Mouse (Mus musculus): Measurements from ENCODE around the gene Braf. TPM values are rescaled to one million over a fixed set of nuclear protein-coding genes. Genes with fewer than 3 reads are reported as not detected.
A peak's percentile ranks its signal among the peaks of the same experiment; 100 is the strongest.

Gene Braf
- polyA plus RNA-seq, 1 experiment from 2014 or later = 18.9 TPM

DNA sequence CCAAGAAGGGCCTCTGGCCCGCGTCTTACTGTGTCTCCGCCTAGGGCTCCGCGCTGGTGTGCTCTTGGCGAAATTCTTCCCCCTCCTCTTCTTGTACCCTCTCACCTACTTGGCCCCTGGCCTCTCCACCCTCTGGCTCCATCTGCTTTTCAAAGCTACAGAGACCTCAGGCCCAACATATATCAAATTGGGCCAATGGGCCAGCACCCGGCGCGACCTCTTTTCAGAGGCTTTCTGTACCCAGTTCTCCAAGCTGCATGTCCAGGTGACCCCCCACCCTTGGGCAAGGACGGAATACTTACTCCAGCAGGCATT is 150.8 kb downstream of the Braf start:
- H3K27ac ChIP-seq = peak overlapping the region; percentile 93

DNA sequence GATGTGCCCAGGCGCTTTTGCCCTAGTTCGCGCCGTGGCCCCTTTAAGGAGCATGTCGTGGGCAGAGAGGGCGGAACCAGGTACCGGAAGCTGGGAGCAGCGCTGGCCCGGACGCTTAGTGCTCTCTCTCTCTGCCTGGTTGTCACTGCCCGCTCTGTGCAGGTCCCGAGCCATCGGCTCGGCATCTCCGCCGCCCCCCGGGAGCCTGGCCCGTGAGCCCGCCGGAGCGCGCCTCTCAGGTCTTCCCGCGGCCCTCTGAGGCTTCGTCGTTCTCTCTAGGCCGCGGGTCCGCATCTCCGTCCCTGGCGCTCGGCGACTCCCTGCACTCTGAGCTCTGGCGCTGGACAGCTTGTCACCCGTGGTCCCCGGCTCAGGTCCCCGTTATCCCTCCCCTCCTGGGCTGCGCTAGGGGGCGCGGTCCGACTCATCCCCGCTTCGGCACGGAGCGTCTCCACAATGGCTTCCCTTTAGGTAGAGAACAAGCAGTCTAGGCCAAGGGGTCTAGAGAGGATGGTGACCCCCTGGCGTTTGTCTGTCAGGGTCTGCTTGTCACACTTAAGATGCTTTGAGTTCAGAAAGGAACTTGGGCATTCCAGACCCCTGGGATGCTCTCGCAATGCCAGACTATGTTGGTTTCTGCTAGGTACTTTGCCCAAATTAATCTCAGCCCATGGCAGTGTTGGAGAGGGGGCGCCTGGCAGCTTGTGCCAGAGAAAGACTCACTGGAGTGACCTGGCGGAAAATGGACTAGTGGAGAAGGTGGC is 151.3 kb downstream of the Braf start, which contains the start of gene Adck2:
Gene Adck2, plus strand, starts transcription at position 83 of the 764 bp plus-strand sequence.
- H3K9me3 ChIP-seq = no peaks in the 10 kb centered on the region
- H3K27ac ChIP-seq = peak within 1 kb of the TSS; percentile 93
- H3K4me3 ChIP-seq = peak within 1 kb of the TSS; percentile 85
- H3K4me1 ChIP-seq = peaks cover 11% of the 10 kb centered on the region
- H3K36me3 ChIP-seq = peaks cover 23% of the 10 kb centered on the region; the same call in 1 of the 2 replicates
- peak; percentile 94 for ATAC-seq (ENCODE audit: insufficient number of reproducible peaks, insufficient read depth, low FRiP score, low TSS enrichment)
- peak within 1 kb of the TSS; percentile 83 for H3K9ac ChIP-seq
- peak within 1 kb of the TSS; percentile 86 for H3K4me2 ChIP-seq (replicated peaks)
- under 1% methylated on average over 45 of the region's 49 CpGs for WGBS
- H3K27me3 ChIP-seq = no peaks in the 10 kb centered on the region

More for the DNA sequence above, 150.8 kb downstream of the Braf start:
- Histone ChIP-seq H3K27me3 (no peaks in the 10 kb centered on the region), H3K4me2 (replicated peaks) (peak overlapping the region; percentile 86), H3K36me3 (peaks cover 28% of the 10 kb centered on the region), H3K9me3 (no peaks in the 10 kb centered on the region), H3K4me1 (peaks cover 11% of the 10 kb centered on the region), H3K4me3 (peak overlapping the region; percentile 85), H3K9ac (peak overlapping the region; percentile 83)
- ATAC-seq (ENCODE audit: insufficient number of reproducible peaks, insufficient read depth, low FRiP score, low TSS enrichment) = no peak
- 28% methylated on average over 10 of the region's 10 CpGs for WGBS

DNA sequence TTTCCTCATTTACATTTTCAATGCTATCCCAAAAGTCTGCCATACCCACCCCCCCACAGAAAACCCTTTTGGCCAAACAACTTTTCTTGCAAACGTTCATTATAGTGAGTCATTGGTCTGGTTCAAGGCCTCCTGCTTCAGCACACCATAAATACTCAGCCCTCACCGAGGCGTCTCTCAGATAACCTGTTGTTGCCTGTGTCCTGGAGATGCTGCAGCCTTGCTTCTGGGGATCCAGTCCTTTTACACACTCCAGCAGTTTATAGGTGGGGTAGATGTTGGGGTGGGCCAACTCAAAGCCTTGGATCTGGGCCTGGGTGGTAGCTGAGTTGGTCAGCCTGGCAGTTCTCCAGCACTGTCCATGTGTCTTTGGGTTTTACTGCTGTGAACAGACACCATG is 154.8 kb downstream of the Braf start:
- H3K4me1 ChIP-seq = peaks cover 11% of the 10 kb centered on the region
- no peak overlapping the region for H3K4me2 ChIP-seq (replicated peaks)
- no peaks in the 10 kb centered on the region for H3K9me3 ChIP-seq
- H3K9ac ChIP-seq = no peak overlapping the region
- no peak overlapping the region for H3K4me3 ChIP-seq
- 83% methylated on average over 3 of the region's 3 CpGs for WGBS
- H3K27ac ChIP-seq = no peak overlapping the region
- H3K36me3 ChIP-seq = no peaks in the 10 kb centered on the region
- ATAC-seq (ENCODE audit: insufficient number of reproducible peaks, insufficient read depth, low FRiP score, low TSS enrichment) = no peak
- no peaks in the 10 kb centered on the region for H3K27me3 ChIP-seq

DNA sequence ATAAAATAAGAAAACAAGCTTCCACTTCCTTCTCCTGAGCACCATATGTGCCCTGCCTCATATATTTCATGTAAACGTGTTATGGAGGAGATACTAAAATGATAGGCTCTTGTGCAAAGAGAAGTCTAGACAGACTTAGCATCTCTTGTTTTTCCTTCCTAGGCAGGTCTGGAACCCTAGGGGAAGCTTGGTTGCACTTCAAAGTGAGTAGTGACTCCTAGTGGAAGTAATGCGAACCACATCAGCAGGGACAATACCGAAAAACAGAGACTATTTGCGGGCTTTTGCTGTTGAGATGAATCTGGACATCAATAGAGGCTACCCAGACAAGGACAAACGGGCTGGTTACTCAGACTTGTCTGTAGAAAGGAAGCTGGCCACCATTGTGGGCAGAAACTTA is 157.7 kb downstream of the Braf start:
- Histone ChIP-seq H3K4me1 (no peaks in the 10 kb centered on the region), H3K9ac (no peak overlapping the region), H3K27ac (no peak overlapping the region), H3K4me2 (replicated peaks) (no peak overlapping the region), H3K9me3 (no peaks in the 10 kb centered on the region), H3K36me3 (no peaks in the 10 kb centered on the region), H3K27me3 (no peaks in the 10 kb centered on the region), H3K4me3 (no peak overlapping the region)
- ATAC-seq (ENCODE audit: insufficient number of reproducible peaks, insufficient read depth, low FRiP score, low TSS enrichment) = no peak
- WGBS = 11% methylated on average over 5 of the region's 5 CpGs

DNA sequence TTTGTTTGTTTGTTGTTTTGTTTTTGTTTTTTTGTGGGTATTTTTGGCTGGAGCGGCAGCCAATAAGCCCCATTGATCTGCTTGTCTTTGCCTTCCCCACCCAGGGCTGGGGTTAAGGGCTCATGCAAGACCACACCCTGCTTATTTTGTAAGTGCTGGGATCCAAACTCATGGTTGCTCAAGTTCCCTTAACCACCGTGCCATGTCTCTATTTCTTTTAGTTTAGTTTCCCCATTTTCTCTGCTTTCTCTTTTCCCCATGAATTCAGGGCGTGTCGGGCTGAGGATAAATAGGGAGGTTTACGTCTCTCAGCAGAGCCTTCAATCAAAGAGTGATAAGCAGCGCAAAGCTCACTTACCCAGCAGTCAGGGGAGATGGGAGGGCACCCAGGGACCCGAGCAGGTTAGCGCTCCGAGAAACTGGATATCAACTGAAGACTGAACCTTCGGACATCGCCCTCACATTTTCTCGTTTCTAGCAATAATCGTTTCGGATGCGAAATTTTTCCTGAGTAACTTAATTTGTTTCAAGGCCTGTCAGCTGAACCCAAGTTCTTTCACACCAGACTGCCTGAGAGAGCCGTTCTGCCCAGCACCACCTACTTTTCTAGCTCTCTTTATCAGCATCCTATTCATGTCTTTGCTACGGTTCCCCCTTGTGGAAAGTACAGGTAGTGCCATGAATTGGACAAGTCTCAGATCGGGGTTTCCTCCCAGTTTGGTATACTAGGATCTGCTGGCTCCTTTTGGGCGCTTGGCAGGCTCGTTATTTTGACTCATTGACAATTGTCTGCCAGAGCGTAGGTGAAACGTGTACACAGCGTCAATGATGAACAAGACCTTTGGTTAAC is 162.9 kb downstream of the Braf start:
- H3K4me1 ChIP-seq = peaks cover 5% of the 10 kb centered on the region
- no peak overlapping the region for H3K9ac ChIP-seq
- H3K4me3 ChIP-seq = peak overlapping the region; percentile 5; the same call in 1 of the 2 replicates
- peak overlapping the region; percentile 35 for H3K4me2 ChIP-seq (replicated peaks)
- no peaks in the 10 kb centered on the region for H3K36me3 ChIP-seq
- H3K27me3 ChIP-seq = no peaks in the 10 kb centered on the region
- no peak overlapping the region for H3K27ac ChIP-seq
- ATAC-seq (ENCODE audit: insufficient number of reproducible peaks, insufficient read depth, low FRiP score, low TSS enrichment) = no peak
- WGBS = 17% methylated on average over 23 of the region's 23 CpGs
- H3K9me3 ChIP-seq = no peaks in the 10 kb centered on the region

DNA sequence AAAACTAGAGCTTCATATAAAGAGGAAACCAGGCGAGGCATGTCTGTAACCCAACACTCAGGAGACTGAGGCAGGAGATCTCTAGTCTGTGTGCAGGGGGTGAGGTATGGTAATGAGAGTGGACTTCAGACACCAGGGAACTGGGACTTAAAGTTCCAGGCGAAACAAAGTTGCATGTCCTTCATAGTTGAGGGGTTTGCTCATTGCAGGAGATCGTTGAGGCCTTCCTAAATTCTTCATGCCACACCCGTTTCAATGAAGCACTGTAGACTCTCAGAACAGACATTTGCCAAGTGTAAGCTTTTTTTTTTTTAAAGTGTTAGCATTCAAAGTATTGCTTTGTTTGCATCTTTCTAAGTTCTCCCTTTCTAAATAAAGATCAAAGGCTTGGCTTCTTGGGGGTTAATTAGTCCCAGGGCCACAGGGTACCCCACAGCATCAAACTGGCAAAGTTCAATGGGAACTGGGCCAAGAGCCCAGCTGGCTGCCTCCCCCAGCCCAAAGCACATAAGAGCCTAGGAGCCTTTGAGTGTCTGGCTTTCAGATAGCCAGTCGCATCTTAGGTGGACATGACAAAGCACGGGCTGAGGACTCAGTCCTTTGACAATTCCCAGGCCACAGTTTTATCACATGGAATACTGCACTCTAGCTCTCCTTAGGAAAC is 165.9 kb downstream of the Braf start:
- Histone ChIP-seq H3K9me3 (no peaks in the 10 kb centered on the region), H3K4me2 (replicated peaks) (no peak overlapping the region), H3K36me3 (no peaks in the 10 kb centered on the region), H3K27ac (no peak overlapping the region), H3K27me3 (no peaks in the 10 kb centered on the region), H3K4me3 (no peak overlapping the region), H3K9ac (no peak overlapping the region), H3K4me1 (peaks cover 28% of the 10 kb centered on the region)
- no peak for ATAC-seq (ENCODE audit: insufficient number of reproducible peaks, insufficient read depth, low FRiP score, low TSS enrichment)
- 54% methylated on average over 6 of the region's 6 CpGs for WGBS

DNA sequence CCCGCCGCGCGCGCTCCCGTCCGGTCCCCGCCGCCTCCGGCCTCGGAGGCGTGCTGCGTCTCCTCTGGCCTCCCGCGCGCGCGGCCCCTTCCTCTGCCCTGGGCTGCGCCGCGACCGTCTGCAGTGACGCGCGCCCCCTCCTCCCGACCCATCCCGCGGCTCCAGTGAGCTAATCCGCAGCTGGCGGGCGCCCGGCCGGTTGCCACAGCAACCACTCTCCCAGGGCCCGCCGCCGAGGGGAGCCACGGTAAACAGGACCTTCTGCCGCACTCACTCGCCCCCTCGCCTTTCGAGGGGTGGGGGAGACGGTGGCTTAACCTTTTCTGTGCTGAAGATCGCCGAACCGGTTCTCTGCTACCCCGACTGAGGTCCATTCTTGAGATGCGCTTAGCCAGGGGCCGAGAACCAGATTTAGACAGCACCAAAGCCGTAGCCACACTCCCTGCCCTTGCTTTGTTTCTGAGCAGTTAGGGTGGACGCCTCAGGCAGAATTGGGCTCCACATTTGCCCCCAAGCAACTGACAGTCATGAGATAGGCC is 167.5 kb downstream of the Braf start, which contains the start of gene Dennd2a:
Gene Dennd2a, minus strand, starts transcription at position 145 of the 539 bp plus-strand sequence.
- Histone ChIP-seq H3K4me3 (peak within 1 kb of the TSS; percentile 89), H3K9ac (peak within 1 kb of the TSS; percentile 96), H3K27me3 (no peaks in the 10 kb centered on the region), H3K36me3 (no peaks in the 10 kb centered on the region; the same call in 1 of the 2 replicates), H3K4me2 (replicated peaks) (peak within 1 kb of the TSS; percentile 74), H3K4me1 (peaks cover 29% of the 10 kb centered on the region), H3K9me3 (no peaks in the 10 kb centered on the region), H3K27ac (peak within 1 kb of the TSS; percentile 95)
- peak; percentile 92 for ATAC-seq (ENCODE audit: insufficient number of reproducible peaks, insufficient read depth, low FRiP score, low TSS enrichment)
- under 1% methylated on average over 44 of the region's 50 CpGs for WGBS

DNA sequence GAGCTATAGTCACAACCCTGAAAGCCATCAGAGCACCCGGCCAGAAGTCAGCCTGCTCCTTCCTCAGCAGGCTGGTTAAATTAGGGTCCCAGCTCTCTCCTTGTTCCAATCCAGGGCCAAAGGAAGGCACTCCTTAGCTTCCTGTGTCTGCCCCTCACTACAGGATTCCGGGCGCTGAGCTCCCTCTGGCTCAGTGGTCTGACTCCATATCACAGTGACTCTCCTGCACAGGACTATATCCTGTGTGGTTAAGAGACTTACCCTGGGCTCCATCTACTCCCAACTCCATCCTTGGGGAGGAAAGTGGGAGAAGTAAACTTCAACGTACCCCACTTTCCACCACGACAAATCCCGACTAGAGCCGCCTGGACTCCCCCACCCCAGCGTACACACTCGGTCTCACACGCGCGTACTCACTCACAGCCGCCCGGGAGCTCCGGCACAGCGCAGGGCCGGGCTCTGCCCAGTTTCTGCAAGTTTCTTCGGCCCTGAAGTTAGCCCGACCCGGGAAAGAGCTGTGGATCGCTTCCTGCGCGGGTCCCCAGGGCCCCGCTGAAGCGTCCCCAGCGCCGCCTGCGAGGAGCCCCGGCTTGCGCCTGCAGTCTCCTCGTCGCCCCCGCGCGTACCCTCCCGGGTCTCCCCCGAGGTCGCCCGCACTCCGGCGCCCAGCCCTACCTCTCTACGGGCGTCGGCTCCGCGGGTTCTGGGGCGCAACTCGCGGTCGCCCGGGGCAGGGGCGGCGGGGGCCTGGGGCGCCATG is 168.2 kb downstream of the Braf start:
- under 1% methylated on average over 51 of the region's 54 CpGs for WGBS
- peak; percentile 54 for ATAC-seq (ENCODE audit: insufficient number of reproducible peaks, insufficient read depth, low FRiP score, low TSS enrichment)
- H3K4me1 ChIP-seq = peaks cover 34% of the 10 kb centered on the region
- H3K27me3 ChIP-seq = no peaks in the 10 kb centered on the region
- H3K9ac ChIP-seq = peak overlapping the region; percentile 96
- H3K4me3 ChIP-seq = peak overlapping the region; percentile 89
- no peaks in the 10 kb centered on the region for H3K9me3 ChIP-seq
- H3K27ac ChIP-seq = peak overlapping the region; percentile 95
- H3K4me2 ChIP-seq (replicated peaks) = peak overlapping the region; percentile 74
- no peaks in the 10 kb centered on the region; the same call in 1 of the 2 replicates for H3K36me3 ChIP-seq

DNA sequence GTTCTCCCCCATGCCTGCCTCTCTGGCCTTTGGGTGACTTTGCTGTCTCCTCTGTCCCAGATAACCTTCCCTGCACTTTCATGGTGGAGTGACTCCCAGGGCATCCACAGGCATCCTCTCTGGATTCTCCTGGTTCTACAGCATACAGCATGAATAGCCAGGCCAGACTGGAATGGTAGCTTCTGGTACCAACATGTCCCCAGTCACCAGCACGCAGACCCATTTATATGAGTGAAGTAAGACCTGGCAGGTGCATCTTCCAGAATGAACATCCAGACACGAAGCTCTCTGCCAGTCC is 169.7 kb downstream of the Braf start:
- no peak for ATAC-seq (ENCODE audit: insufficient number of reproducible peaks, insufficient read depth, low FRiP score, low TSS enrichment)
- 77% methylated on average over 2 of the region's 2 CpGs for WGBS
- Histone ChIP-seq H3K36me3 (peaks cover 4% of the 10 kb centered on the region), H3K4me1 (peaks cover 35% of the 10 kb centered on the region), H3K27me3 (no peaks in the 10 kb centered on the region), H3K9me3 (no peaks in the 10 kb centered on the region), H3K4me2 (replicated peaks) (peak overlapping the region; percentile 74; the same call in 1 of the 2 replicates), H3K9ac (no peak overlapping the region), H3K4me3 (no peak overlapping the region), H3K27ac (no peak overlapping the region)

DNA sequence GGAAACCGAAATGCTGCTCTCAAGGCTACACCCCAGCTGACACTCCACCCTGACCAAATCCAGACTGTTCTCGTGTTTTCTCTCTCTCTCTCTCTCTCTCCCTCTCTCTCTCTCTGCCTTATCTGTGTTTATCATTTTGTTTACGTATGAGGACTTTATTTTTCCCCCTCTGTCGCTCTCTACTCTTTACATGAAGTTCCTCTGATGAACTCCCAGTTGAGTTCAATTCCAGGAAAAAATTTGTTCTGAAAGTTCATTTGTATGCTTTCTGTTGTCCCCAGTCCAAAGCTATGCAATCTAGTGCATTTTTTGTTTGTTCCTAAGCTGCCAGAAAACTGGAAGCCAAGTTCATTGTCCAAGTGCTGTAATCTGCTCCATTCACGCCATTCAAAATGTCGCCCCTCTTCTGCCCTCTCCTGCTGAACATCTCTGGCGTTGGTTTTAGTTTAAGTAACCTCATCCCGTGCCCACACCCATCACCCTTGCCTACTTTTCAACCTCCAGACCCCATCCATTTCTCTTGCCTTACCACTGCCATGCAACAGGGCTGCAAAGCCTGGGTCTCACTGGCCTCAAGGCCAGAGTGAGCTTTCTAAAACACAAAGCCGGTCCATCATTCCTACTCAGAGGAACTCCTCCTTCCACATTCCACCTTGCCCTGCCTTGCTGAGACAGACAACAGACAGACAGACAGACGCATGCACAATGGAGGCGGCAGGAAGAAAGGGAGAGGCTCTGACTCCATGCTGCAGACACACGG is 170.2 kb downstream of the Braf start:
- Histone ChIP-seq H3K4me1 (peaks cover 35% of the 10 kb centered on the region), H3K9ac (no peak overlapping the region), H3K36me3 (peaks cover 4% of the 10 kb centered on the region), H3K27me3 (no peaks in the 10 kb centered on the region), H3K27ac (no peak overlapping the region), H3K9me3 (no peaks in the 10 kb centered on the region), H3K4me3 (no peak overlapping the region), H3K4me2 (replicated peaks) (peak overlapping the region; percentile 74; the same call in 1 of the 2 replicates)
- ATAC-seq (ENCODE audit: insufficient number of reproducible peaks, insufficient read depth, low FRiP score, low TSS enrichment) = no peak
- whole genome bisulfite sequencing = 73% methylated on average over 12 of the region's 12 CpGs

Measured in embryonic facial prominence, embryonic 12.5 days (tissue).